Mouse (Mus musculus) CD4-positive helper T cell, adult 2 months (primary cell): ENCODE measurements around the gene Ppil2.

Experiments used
- DNase-seq: peaks from one replicate; pipeline ENCODE4 v3.0.0-alpha.2; 2012; ENCODE audit warnings: low read depth, missing footprints, low spot score

The Ppil2 gene

DNA sequence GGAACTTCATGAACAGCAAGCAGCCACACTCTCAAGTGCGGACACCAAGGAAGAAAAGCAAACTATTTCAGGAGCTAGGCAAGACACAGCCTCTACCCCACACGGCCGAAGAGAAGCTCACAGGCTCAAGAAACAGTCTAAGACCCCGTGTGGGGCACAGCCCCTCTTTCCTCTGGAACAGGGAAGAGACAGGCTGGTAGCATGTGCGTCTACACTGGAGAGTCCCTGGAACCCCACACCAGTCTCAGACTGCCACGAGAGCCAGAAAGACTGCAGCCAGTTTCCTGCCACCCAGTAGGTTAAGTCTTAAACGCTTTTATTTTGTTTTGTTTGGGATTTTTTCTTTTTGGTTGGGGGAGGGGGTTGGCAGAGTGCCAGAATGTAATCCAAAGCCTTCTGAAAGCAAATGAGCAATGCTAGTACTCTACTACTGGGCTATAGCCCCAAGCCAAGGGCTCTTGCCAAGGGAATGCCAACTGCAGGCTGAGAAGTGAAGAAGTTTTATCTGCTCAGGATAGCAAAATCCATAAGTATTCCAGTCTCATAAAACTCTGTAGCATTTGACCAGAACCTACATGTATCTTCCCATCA, 8.3 kb downstream of the Ppil2 start:
- DNase-seq: no peak

DNA sequence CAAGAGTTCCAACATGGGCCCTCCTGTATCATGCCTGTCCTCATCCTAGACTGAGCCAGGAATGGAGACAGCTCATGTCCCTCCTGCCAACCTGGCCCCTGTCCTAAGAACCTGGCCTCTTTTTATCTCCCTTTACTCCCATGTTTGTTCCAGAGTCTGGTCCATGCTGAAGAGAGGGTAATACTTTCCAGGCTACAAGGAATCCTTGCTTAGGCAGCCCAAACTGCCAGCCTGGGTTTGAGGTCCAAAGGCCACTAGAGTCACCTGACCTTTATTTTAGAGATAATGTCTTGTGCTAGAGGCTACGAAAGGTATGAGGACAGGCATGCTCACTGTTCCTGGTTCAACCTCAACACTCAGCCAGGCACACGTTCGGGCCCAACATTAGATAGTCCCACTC, 14.1 kb downstream of the Ppil2 start:
- DNase-seq: no peak

DNA sequence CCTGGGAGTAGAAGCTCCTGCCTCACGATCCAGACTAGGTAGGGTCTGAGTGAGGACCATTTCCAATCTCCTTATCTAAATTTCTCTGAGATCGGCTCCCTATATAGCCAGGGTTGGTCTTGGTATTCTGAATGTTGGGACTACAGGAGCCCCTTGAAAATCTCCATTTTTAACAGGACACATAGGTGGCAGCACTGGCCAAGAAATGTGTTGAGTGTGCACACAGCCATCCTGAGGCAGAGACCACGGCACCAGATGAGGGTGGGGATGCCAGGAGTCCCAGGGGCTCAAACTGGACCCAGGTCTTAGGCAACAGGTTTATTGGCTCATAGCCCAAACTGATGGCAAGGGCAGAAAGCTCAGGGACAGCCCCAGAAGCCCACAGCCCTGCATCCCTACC, 22.7 kb downstream of the Ppil2 start:
- DNase-seq: no peak

DNA sequence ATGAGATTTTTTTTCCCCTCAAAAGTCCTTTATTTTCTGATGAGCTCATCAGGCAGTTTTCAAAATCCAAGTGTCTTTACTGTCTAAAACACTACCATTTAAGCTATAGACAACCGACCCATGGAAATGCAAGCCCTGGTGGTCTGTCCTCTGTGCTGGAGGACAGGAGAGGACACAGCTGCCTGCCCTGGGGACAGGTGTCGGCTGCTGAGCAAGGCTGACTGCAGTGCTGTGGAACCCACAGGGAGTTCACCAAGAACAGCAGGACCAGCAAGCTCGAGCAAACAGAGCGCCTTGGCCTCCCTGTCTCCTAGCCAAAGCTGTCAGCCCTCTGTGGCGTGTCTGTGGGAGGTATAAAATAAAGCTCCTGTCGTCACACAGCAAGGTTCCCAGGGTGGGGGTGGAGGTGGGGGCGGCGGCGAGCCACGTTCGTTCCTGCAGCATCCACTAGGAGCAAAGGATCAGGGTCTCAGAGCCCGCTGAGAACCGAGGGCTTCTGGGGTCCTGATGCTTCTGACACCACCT, 24.3 kb downstream of the Ppil2 start:
- DNase-seq: no peak

DNA sequence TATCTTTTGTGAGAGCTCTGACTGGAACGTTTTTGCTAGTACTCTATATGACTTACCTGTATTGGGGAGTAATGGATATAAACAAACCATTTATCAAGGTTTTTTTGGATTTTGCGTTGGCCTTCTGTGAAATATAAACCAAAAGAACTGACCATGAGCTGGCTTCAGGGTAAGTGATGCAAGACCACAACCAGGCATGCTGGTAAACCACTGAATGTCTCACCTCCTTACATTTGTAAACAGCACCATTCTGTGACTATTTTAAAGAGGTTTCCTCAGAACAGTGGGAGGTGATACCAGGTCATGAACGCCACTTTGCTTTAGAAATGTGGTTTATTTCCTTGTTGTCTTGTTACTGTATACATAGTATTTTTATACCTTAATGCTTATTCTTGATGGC, 24.8 kb downstream of the Ppil2 start:
- no peak for DNase-seq

DNA sequence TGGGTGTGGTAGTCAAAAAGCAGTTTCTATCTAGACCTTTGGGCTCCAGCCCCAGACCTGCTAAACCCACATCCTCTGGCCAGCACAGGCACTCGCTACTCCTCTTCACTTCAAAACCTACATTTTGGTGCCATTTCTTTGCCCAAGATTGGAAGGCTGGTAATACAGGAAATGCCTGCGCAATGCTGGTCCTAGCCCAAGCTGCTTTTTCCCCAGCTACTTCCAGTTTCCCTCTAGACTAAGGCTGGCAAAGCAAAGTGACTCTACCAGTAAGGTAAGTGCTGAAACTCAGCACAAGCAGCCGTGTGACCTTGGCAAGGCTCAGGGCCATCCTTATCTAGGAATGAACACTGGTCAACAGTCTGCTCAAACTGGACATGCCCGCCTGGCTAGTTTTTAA, 25.4 kb downstream of the Ppil2 start:
- DNase-seq: peak; percentile 24

DNA sequence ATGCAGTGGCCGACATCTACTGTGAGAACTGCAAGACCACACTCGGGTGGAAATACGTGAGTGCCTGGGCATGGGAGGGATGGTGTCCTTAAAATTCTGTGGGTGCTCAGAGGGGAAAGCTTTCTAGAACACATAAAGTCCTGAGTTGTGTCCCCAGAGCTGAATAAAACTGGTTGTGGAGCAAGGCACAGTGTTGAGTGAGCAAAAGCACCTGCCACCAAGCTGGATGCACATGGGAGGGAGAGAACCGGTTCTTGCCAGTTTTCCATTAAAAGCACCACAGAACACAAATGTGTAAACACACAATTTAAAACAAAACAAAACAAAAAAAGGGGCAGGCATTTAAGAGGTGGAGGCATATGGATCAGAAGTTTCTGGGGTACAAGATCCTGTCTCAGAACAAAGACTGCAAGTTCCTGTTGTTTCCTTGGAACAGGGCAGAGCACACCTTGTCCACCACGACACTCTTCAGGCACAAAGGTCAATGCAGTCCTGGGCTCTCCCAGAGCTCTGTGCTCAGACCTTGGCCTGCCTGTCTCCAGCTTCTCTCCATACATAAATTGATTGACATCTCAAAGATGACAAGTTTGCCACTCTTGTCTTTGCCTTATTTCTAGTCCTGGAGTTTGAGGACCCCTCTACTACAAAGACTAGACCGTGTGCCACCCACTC, 28.8 kb downstream of the Ppil2 start:
- no peak for DNase-seq

DNA sequence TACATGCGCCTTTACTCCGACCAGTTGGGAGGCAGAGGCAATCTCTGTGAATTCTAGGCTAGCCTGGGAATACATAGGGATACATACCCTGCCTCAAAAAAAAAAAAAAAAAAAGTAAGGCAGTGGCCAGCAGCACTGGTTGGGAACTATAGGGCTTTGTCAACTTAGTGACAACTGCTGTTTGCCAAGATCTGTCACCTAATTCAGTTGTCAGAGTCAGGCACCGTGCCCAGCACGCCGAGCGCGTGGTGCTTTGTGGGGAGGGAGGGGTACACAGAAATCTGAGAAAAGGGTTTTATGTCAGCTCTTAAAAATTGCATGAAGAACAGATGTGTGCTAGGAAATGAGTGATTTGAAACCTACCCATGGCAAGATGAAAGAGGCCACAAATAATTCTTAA, 33.0 kb downstream of the Ppil2 start:
- no peak for DNase-seq

DNA sequence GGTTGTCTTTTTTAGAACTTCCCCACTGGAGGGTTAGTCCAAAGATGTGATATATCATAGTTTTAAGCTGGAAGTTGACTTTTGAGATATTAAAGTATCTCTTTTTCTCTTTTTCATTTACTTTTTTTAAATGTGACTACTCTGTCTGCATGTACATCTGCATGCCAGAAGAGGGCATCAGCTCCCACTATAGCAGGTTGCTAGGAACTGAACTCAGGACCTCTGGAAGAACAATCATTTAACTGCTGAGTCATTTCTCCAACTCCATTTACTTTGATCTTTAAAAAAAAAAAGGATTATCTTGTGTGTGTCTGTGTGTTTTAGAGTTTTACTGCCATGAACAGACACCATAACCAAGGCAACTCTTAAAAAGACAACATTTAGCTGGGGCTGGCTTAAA, 34.2 kb downstream of the Ppil2 start:
- DNase-seq: no peak

DNA sequence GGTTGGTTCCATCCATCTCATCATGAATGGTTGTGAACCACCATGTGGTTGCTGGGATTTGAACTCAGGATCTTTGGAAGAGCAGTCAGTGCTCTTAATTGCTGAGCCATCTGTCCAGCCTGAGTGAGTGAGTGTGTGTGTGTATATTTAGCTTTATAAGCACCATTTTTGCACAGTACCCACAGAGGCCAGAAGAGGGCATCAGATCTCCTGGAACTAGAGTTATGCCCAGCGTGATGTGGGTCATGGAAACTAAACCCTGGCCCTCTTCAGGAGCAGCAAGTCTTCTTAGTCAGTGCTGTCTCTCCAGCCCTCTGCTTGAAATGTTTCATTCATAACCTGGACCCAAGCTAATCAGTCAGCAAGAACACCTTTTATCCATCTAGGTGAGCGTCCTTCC, 34.8 kb downstream of the Ppil2 start:
- DNase-seq: peak; percentile 15

DNA sequence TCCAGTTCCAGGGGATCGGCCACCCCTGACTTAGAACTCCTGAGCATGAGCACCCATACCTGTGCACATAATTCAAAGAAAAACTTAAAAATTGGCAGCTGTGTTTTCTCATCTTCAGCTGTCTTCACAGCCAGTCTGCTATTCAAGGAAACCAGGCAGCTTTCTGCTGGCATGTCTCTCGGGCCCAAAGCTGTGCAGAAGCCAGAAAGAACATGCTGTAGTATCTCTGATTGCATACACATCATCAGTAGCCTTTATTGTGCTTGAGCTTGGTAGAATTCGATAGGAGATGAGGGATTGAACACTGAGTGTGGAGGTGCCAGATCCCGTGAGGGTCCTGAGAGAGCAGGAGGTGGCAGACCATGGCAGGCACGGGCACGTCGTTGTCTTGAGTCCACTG, 38.1 kb downstream of the Ppil2 start:
- no peak for DNase-seq

DNA sequence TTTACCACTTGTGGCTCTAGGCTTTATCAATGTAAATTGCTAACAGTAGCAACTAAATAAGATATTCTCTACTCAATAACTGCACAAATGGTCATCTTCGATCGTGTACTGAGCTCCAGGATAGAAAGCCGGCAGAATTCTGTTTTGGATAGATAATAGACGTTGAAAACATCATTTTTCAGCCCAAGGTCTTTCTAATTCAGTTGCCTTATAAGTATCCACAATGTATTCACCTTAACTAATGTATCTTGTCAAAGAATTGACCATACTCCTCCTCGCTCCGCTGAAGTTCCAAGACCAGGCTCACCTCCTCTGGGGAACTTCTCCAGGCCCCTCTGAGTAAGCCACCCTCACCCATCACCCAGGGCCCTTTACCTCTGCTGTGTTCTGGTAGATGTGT, 40.3 kb downstream of the Ppil2 start:
- DNase-seq: no peak

DNA sequence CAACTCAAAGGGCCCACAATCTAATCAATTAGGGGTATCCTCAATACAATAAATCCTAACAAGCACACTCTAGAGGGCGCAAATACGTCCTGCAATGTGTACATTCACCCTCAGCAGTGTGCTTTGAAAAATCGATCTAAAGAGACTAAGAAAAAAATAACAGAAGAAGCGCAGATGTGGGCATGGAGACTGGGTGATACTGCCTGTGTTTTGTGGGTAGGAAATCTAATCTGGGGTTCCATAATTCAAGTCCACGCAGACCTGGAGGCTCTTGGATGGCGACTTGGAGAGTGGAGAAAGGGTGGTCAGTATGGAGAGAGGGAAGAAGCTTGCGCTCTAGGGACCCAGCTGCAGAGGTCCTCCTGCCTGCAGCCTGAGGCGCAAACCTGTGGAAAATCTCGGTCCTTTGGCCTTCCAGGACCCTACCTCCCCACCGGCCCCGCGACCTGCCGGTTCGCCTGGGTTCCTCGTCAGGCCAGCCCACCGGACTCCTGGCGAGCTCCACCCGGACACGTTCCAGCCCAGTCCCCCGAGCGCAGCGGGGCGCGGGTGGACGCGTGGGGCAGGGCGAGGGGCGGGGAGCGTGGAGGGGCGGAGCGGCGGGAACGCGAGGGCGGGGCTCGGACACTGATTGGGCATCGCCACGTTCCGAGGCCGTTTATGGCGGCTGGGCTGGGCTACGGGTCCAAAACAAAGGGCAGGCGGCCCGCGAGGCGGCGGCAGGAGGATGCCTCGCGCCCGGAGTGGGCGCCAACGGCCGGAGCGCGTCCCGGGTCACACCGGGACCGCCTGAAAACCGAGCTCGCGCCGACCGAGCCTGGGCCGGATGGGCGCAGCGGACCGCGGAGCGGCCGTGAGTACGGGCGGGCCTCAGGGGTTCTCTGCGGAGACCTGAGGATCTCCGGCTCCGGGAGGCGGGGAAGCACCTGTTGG, 41.3 kb downstream of the Ppil2 start, which contains the start of gene Ypel1:
Ypel1 (plus strand) TSS at position 186 of the 933 bp plus-strand sequence.
- peak; percentile 79 for DNase-seq

DNA sequence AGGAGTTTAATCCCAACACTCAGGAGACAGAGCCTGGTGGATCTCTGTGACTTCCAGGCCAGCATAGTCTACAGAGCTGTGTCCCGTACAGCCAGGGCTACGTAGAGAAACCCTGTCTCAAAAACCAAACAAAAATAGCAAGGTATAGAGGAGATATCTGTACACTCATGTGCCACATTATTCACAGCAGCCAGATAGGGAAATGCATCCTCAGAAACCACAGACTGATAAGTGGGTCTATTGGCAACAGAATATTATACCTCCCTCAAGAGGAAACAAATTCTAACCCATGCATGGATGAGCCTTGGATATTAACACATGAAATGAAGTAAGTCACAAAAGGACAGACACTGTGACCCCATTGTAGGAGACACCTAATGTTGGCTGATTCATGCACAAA, 43.5 kb downstream of the Ppil2 start:
- DNase-seq: no peak

DNA sequence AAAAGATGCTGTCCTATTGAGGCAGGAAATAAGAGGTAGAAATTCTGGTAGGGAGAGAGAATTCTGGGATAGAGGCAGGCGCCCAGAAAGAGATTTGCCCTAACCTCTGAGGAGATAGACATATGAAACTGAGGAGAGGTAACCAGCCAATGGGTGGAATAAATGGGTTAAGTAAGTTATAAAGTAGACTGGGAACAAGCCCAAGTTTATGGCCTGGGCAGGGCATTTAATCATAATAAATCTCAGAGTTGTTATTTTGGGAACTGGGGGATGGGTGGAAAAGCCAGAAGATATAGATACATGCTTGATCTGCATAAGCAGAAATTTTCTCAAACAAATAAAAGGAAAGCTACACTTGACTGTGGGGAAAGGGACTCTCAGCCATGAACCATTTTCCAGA, 48.7 kb downstream of the Ppil2 start:
- DNase-seq: no peak

DNA sequence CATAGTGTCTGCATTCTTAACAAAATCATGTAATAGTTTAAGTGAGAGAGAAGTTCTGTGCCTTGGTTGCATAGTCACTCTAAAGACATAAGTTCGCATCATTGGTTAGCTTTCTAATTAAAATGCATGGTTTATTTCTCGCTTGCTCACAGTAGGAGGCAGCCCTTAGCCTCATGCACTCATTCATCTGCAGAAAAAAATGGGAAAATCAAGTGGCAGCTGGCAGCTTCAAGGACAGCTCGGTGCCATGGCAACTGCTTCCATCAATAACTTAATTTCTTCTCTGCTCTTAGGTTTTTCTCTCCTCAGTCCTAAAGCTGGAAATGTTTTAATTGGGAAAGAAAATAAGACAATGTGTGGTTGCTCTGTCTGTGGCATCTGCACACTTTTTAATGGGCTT, 55.5 kb downstream of the Ppil2 start:
- no peak for DNase-seq

DNA sequence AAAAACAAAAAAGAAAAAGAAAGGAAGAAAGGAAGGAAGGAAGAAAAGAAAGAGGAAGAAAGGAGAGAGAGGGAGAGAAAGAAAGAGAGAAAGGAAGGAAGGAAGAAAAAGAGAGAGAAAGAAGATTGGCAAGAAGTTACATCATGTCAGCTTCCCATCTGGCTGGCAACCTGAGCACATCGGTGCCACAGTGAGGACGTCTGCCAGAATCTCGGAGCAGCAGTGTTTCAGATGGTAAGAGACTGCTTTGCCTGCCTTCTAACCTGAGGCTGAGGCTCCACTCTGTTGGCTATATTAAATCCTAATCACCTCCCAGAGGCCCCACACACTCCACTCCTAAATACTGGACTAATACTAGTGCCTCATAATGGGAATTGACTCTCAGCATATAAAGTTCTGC, 57.2 kb downstream of the Ppil2 start:
- no peak for DNase-seq

DNA sequence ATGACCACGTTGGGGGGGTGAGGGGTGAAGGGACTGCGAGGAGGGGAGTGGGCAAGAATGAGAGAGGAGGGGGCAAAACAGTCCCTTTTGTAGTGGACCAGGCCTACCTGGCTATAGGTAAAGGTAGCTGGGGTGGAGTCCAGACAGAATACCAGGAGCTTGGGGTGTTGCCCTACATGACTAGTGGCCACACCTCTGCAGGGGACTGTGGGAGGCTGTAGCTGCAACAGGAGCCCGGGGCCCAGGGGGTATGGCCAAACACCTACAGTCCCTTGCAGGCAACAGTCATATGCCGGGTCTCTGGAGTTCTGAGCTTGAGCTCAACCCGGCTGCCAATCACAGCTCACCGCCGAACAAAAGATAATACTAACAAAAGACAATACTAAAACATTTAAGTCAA, 59.0 kb downstream of the Ppil2 start:
- no peak for DNase-seq

DNA sequence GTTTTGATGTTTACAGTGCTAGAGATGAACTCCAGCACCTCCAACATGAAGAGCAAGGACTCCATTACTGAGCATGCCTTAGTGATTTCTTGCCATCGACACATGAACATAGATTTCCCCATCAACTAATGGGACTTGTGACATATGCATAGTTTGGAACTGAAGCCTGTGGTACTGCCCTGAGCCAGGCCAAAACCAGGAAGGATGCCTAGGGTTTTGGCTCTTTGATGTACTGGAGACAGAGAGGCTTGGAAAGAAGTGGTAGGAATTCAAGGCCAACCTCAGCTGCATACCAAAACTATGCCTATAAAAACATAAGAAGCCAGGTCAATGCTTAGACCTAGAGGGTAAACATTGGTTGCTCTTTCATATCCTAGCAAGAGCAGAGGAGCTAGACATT, 61.2 kb downstream of the Ppil2 start:
- no peak for DNase-seq

DNA sequence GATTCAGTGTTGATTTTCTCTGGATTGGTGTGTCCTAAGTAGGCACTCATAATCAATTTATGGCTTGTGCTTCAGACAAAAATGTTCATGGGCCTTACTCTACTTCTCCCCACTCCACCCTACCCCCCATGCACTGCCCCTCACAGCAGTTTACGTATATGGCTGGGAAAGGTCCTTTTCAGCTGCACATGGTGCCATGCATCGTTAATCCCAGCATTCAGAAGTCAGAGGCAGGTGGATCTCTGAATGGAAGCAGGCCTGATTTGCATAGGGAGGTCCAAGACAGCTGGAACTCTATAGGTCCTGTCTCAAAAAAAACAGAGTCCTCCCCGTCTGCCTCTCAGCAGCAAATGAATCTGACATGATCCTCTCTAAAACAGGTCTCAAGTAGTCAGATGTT, 65.8 kb downstream of the Ppil2 start:
- no peak for DNase-seq

DNA sequence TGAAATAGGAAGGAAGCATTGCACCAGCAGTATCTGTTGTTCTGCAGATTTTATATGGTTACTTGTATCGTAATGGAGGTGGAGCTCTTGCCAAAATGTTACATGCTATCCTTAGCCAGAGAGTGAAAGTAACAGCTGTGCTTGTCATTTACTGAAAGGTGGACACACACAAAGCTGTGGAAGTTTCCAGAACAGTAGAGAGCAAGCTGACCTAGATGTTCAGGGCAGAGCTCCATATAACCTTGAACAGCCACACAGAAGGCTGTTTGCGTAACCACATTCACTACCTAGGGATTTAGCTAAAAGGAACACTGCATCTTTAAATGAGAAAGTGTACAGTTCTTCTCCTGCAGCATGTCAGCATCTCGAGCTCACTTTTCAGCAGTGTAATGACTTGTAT, 66.7 kb downstream of the Ppil2 start:
- DNase-seq: no peak

DNA sequence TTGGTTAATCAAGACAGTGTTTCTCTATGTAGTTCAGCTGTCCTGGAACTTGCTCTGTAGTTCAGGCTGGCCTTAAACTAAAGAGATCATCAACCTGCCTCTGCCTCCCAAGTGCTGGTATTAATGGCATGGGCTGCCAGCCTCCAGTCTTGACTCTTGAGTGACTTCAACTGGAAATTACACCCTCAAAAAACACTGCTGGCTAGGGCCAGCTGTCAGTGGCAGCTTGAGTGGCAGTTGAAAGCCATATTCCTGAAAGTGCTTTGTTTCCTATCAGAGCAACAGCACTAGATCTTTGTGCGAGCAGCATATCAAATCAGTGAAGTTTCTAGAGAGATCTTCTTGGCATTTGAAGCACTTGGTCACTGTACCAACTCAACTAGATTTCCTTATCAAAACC, 69.6 kb downstream of the Ppil2 start:
- DNase-seq: no peak

DNA sequence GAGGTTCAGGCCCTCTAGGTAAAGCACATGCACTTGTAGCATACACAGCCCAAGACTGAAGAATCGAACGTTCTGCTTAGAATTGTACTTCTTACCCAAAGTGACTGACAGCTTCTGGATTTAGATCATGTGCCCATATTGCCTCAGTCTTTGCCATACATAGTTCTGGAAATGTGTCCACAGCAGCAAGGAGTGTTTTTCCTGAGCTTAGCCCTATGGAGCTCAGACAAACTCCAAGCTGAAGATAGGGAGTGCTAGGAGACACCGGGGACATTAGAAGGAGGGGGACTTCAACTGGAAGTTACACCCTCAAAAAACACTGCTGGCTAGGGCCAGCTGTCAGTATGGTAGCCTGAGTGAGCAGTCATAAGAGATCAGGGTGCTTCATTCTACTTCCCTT, 70.3 kb downstream of the Ppil2 start:
- no peak for DNase-seq
